Mouse (Mus musculus): ENCODE measurements around the gene Dda1. TPM values are rescaled to one million over a fixed set of nuclear protein-coding genes. Genes with fewer than 3 reads are reported as not detected.
A peak's percentile ranks its signal among the peaks of the same experiment; 100 is the strongest.

The Dda1 gene
- polyA plus RNA-seq, 1 experiment, result 119 TPM

- under 1% methylated on average over 104 of the region's 121 CpGs for WGBS
- Histone ChIP-seq H3K27me3 (ENCODE audit: control insufficient read depth, insufficient read depth, low read length) (no peaks in the 10 kb centered on the region), H3K4me1 (ENCODE audit: control insufficient read depth, insufficient read depth, low read length) (peaks cover 15% of the 10 kb centered on the region), H3K4me3 (replicated peaks; ENCODE audit: insufficient read depth, low read depth, low read length) (peak overlapping the region; percentile 64), H3K27ac (ENCODE audit: insufficient read depth, low read length) (peak overlapping the region; percentile 94)
- peak; percentile 86 to 88 for DNase-seq
- no peak for TF ChIP-seq CTCF (IDR thresholded peaks at IDR 0.05; ENCODE audit: borderline replicate concordance, insufficient read depth, low read depth, low read length)
- peak; percentile 58 for TF ChIP-seq POLR2A (IDR thresholded peaks at IDR 0.05; ENCODE audit: borderline replicate concordance, insufficient read depth, low read length)
Observed at GRCm38 (mm10) chr8:71476099-71476940, 7.3 kb downstream of the Dda1 start.

- DNase-seq, result no peak
- WGBS, result 46% methylated on average over 14 of the region's 14 CpGs
Observed at GRCm38 (mm10) chr8:71477196-71477845, 8.3 kb downstream of the Dda1 start.

DNA sequence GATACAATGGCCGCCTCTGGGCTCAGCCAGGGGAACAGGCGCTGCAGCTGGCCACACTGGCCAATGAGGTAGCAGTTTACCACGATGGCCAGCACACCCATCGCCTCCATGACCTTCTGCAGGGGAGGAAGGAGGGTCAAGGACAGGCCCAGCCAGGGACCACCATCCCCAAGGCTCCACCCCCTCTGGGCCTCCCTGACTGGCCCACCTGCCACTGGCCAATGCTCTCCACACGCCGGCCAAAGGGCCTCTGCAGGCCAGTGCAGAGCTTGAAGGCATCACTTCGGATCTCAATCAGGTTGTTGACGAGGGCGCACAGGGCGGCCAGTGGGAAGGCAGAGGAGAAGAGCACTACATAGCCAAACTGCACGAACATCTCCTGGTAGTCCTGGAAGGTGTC is 9.9 kb downstream of the Dda1 start:
- Histone ChIP-seq H3K4me1 (ENCODE audit: control insufficient read depth, insufficient read depth, low read length) (peaks cover 15% of the 10 kb centered on the region), H3K27me3 (ENCODE audit: control insufficient read depth, insufficient read depth, low read length) (no peaks in the 10 kb centered on the region), H3K27ac (ENCODE audit: insufficient read depth, low read length) (no peak overlapping the region), H3K4me3 (replicated peaks; ENCODE audit: insufficient read depth, low read depth, low read length) (no peak overlapping the region)
- WGBS, result 88% methylated on average over 11 of the region's 11 CpGs
- no peak for DNase-seq
- no peak for TF ChIP-seq POLR2A (IDR thresholded peaks at IDR 0.05; ENCODE audit: borderline replicate concordance, insufficient read depth, low read length)
- no peak for TF ChIP-seq CTCF (IDR thresholded peaks at IDR 0.05; ENCODE audit: borderline replicate concordance, insufficient read depth, low read depth, low read length)

More at GRCm38 (mm10) chr8:71477196-71477845, 8.3 kb downstream of the Dda1 start:
- peaks cover 15% of the 10 kb centered on the region for H3K4me1 ChIP-seq (ENCODE audit: control insufficient read depth, insufficient read depth, low read length)
- H3K27ac ChIP-seq (ENCODE audit: insufficient read depth, low read length), result 0 out of 2 replicates have a peak overlapping the region, but pooled peaks have one; percentile 42
- H3K27me3 ChIP-seq (ENCODE audit: control insufficient read depth, insufficient read depth, low read length), result no peaks in the 10 kb centered on the region
- TF ChIP-seq CTCF (IDR thresholded peaks at IDR 0.05; ENCODE audit: borderline replicate concordance, insufficient read depth, low read depth, low read length), result peak; percentile 58
- TF ChIP-seq POLR2A (IDR thresholded peaks at IDR 0.05; ENCODE audit: borderline replicate concordance, insufficient read depth, low read length), result no peak
- H3K4me3 ChIP-seq (replicated peaks; ENCODE audit: insufficient read depth, low read depth, low read length), result peak overlapping the region; percentile 64

DNA sequence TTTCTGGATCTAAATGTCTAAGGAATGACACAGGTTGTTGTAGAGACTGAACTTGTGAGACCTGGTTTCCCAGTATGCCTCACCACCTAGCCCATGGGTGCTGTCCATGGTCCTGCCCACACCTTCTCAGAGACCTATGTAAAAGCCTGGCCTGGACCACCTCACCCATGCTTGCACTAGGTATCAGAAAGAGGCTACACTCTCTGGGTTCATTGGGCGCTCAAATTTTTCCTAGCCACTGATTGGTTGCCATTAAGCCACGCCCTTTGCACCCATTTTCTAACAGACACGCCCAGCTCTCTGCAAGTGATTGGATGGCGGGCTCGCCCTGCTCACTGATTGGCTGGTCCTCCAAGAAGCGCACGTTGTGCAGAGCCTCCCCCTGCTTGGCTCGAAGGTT is 14.9 kb downstream of the Dda1 start:
- Histone ChIP-seq H3K27ac (ENCODE audit: insufficient read depth, low read length) (no peak overlapping the region), H3K4me1 (ENCODE audit: control insufficient read depth, insufficient read depth, low read length) (peaks cover 5% of the 10 kb centered on the region; the same call in 1 of the 2 replicates)
- no peak for DNase-seq

GRCm38 (mm10) chr8:71484736-71485135 is 15.7 kb downstream of the Dda1 start:
- DNase-seq, result no peak
- peaks cover 9% of the 10 kb centered on the region; the same call in 1 of the 2 replicates for H3K4me1 ChIP-seq (ENCODE audit: control insufficient read depth, insufficient read depth, low read length)
- no peak for TF ChIP-seq CTCF (IDR thresholded peaks at IDR 0.05; ENCODE audit: borderline replicate concordance, insufficient read depth, low read depth, low read length)
- TF ChIP-seq POLR2A (IDR thresholded peaks at IDR 0.05; ENCODE audit: borderline replicate concordance, insufficient read depth, low read length), result no peak
- H3K27me3 ChIP-seq (ENCODE audit: control insufficient read depth, insufficient read depth, low read length), result no peaks in the 10 kb centered on the region
- peak overlapping the region; percentile 89 for H3K4me3 ChIP-seq (replicated peaks; ENCODE audit: insufficient read depth, low read depth, low read length)
- 89% methylated on average over 19 of the region's 19 CpGs for WGBS
- no peak overlapping the region for H3K27ac ChIP-seq (ENCODE audit: insufficient read depth, low read length)

More for the DNA sequence above, 14.9 kb downstream of the Dda1 start:
- Histone ChIP-seq H3K4me3 (replicated peaks; ENCODE audit: insufficient read depth, low read depth, low read length) (no peak overlapping the region), H3K27me3 (ENCODE audit: control insufficient read depth, insufficient read depth, low read length) (no peaks in the 10 kb centered on the region)
- WGBS, result 62% methylated on average over 8 of the region's 8 CpGs
- no peak for TF ChIP-seq CTCF (IDR thresholded peaks at IDR 0.05; ENCODE audit: borderline replicate concordance, insufficient read depth, low read depth, low read length)
- no peak for TF ChIP-seq POLR2A (IDR thresholded peaks at IDR 0.05; ENCODE audit: borderline replicate concordance, insufficient read depth, low read length)

DNA sequence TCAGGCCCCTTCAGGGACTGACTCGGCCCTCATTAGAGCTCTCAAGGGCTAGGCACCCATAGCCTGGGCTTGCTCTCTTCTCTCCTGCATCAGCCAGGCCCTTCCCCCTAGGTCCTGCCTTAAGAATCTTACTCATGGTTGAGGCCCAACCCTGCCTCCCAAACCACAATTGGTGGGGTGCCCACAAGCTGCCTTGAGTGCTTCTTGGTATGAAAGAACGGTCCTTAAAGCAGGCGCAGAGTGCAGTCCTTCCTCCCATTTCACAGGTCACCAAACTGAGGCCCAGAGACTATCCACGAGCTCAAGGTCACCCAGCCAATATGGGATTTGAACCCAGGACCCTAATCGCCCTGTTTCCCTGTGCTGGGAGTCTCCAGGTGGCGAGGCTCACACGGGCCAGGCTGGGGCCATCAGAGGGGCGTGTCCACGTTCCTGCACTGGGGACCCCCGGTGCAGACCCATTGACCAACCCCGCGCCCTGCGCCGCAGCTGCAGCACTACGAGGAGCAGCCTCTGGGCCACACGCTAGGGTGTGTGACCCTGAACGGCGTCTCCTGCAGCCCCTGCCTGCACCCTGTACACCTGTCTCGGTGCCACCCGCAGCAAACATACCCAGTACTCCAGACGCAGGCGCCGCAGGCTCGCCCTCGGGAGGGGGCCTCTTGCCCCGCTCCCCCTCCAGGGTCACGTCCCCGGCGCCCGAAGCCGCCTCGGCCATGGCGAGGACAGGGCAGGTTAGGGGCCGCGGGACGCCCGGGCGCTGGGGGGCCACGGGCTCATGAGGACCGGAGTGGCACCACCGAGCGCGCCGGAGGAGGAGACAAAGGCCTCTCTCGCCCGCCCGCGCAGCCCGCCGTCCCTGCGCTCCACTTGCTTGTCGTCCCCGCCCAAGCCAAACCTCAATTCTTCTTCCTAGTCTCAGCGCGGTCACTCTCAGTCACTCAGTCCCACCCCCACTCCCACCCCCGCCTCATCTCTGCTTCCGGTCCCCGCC is 16.4 kb downstream of the Dda1 start, which contains the start of gene Ano8:
TSS of gene Ano8 (minus strand) at position 822 of the 994 bp plus-strand sequence.
- peak; percentile 91 to 92 for DNase-seq
- WGBS, result 4% methylated on average over 56 of the region's 58 CpGs
- Histone ChIP-seq H3K27ac (ENCODE audit: insufficient read depth, low read length) (peak within 1 kb of the TSS; percentile 88), H3K27me3 (ENCODE audit: control insufficient read depth, insufficient read depth, low read length) (no peaks in the 10 kb centered on the region), H3K4me3 (replicated peaks; ENCODE audit: insufficient read depth, low read depth, low read length) (peak within 1 kb of the TSS; percentile 89), H3K4me1 (ENCODE audit: control insufficient read depth, insufficient read depth, low read length) (peaks cover 9% of the 10 kb centered on the region)
- TF ChIP-seq CTCF (IDR thresholded peaks at IDR 0.05; ENCODE audit: borderline replicate concordance, insufficient read depth, low read depth, low read length), result no peak
- peak; percentile 46; the same call in 1 of the 2 replicates for TF ChIP-seq POLR2A (IDR thresholded peaks at IDR 0.05; ENCODE audit: borderline replicate concordance, insufficient read depth, low read length)

DNA sequence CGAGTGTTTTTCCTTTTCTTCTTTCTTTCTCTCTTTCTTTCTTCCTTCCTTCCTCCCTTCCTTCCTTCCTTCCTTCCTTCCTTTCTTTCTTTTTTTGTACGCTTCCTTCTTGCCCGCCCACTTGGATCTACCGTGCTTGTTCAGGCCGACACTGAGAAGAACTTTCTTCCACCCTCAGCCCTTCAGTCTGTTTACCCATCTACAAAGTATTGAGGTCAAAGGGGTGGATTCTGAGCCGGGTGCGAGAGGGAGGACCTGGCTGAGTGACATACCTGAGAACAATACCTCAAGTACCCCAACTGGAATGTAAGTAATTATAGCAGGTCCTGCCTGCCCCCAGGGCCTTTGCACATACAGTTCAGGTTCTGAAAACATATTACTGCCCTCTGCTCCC is 17.1 kb downstream of the Dda1 start:
- 7% methylated on average over 7 of the region's 7 CpGs for WGBS
- Histone ChIP-seq H3K27me3 (ENCODE audit: control insufficient read depth, insufficient read depth, low read length) (no peaks in the 10 kb centered on the region), H3K4me1 (ENCODE audit: control insufficient read depth, insufficient read depth, low read length) (peaks cover 9% of the 10 kb centered on the region), H3K4me3 (replicated peaks; ENCODE audit: insufficient read depth, low read depth, low read length) (peak overlapping the region; percentile 48), H3K27ac (ENCODE audit: insufficient read depth, low read length) (peak overlapping the region; percentile 64)
- TF ChIP-seq CTCF (IDR thresholded peaks at IDR 0.05; ENCODE audit: borderline replicate concordance, insufficient read depth, low read depth, low read length) (no peak), POLR2A (IDR thresholded peaks at IDR 0.05; ENCODE audit: borderline replicate concordance, insufficient read depth, low read length) (no peak)
- peak in 1 of 2 experiments; percentile 40 for DNase-seq
